Mouse (Mus musculus): Measurements from ENCODE around the gene Zscan5b.

Gene Zscan5b

DNA sequence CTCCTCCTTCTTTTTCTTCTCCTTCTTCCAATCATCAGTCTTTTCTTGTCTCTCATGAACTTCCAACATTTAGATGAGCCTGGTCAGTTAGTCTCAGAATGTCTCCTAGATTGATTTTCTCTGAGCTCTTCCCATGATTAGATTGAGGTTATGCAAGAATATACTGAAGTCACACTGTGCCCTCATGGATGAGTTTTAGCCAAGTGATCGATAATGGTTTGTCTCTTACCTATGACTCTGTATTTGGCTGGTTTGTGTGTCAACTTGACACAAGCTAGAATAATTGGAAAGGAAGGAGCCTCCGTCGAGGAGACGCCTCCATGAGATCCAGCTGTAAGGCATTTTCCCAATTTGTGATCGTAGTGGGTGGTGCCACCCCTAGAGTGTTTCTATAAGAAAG, 32.4 kb downstream of the Zscan5b start:
- WGBS = 77% methylated on average over 5 of the region's 5 CpGs

DNA sequence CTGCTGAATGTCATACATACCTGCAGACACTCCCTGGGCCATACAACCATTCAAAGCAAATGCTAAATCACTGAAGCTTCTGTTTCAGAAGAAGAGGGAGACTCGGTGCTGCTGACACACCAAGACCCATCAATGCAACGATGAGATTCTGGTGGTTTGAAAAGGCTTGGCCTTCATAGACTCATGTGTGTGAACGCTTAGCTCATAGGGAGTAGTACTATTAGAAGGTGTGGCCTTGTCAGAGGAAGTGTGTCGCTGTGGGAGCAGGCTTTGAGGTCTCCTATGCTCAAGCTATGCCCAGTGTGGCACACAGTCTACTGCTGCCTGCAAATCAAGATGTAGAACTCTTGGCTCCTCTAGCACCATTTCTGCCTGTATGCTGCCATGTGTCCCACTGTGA, 35.3 kb downstream of the Zscan5b start:
- WGBS = 84% methylated on average over 4 of the region's 4 CpGs

DNA sequence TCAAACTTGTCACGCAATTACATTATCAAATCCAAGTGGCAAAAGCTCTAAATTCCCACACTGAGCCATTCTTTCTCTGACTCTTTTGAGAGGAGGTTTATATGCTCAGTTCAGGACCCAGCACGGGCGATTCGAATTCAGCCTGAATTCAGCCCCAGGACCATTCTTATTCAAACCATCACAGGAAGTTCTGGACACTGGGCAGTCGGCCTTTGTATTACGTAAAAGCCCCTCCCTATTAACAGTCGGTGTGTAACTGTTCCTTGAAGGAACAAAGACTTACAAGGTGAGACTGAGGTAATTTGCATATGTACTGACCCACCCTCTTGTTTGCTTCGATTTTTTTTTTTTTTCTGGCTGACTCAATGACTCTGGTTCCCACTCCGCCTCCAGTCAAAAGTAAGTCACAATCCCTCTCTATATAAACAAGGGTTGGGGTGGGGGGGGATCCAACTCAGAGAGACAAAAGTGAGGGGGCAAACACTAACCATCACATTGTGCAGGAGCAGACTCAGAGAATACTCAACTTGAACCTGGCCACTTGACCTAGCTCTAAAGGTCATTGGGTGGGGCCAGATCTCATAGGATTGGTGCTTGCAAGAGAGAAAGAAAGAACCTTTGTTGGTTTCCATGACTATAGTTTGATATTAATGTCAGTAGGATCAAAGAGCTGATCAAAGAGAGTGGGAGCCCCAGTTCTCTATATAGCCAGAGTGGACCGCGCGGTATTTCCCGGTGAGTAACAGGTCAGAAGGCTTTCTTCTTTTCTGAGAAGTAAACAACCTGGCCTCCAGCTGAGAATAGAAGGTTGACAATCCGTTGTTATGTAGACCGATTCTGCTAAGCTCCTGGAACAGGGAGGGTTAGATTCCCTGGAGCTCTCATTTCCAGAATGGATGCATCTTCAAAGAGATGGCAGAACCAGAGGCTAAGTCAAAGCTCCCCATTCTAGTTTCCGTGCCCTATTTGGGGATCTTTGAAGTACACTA, 36.4 kb downstream of the Zscan5b start:
- 39% methylated on average over 16 of the region's 16 CpGs for WGBS

DNA sequence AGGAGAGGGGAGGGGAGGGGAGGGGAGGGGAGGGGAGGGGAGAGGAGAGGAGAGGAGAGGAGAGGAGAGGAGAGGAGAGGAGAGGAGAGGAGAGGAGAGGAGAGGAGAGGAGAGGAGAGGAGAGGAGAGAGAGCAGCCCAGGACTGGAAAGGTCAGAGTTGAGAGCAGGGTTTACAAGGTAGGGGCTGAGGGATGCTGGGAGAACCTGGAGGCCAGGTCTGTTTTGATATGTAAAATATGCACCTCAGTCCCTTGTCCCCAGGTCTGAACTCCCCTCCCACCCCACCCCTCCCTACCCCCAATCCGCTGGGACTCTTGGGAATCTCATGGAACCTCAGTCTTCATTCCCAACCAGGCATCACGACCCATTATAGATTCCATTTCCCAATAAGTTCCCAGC, 37.9 kb downstream of the Zscan5b start:
- WGBS = 50% methylated on average over 2 of the region's 2 CpGs

DNA sequence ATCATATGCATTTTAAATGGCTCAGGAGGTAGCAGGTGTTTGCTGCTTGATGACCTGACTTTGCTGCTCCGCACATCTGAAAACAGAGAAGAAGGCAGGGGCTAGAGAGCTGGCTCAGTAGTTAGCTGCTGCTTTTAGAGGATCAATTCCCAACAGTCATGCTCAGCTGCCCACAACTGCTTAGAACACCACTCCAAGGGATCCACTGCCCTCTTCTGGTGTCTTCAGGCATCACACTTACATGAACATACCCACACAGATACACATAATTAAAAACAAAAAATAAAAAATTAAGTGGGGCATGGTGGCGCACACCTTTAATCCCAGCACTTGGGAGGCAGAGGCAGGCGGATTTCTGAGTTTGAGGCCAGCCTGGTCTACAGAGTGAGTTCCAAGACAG, 40.0 kb downstream of the Zscan5b start:
- WGBS = 85% methylated on average over 3 of the region's 3 CpGs

DNA sequence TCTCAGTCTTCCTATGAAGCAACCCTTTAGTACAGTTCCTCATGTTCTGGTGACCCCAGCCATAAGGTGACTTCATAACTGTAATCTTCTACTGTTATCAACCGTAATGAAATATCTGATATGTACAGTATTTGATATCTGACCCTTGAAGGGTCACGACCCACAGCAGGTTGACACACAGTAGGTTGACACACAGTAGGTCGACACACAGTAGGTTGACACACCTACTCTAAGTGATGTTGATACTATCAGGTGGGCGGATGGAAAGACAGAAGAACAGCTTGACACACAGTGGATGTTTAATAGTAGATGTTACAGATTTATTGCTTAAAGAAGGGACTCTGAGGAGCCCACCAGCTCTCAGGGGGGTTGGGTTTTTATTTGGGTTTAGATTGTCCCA, 40.9 kb downstream of the Zscan5b start:
- 86% methylated on average over 4 of the region's 4 CpGs for WGBS

DNA sequence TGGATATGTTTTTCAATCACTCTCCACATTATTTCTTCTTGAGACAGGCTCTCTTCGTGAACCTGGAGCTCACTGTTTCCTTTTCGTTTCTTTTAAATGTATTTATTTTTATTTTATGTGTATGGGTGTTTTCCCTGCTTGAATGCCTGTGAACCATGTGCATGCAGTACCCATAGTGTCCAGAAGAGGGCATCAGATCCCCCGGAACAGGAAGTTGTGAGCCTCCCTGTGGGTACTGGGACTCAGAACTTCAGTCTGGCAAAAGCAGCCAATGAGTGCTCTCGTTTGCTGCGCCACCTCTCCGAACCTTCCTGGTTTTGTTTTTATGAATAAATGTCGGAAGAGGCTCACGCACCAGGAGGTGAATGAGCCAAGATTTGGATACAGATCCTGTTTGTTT, 43.6 kb downstream of the Zscan5b start:
- WGBS = 57% methylated on average over 8 of the region's 8 CpGs

DNA sequence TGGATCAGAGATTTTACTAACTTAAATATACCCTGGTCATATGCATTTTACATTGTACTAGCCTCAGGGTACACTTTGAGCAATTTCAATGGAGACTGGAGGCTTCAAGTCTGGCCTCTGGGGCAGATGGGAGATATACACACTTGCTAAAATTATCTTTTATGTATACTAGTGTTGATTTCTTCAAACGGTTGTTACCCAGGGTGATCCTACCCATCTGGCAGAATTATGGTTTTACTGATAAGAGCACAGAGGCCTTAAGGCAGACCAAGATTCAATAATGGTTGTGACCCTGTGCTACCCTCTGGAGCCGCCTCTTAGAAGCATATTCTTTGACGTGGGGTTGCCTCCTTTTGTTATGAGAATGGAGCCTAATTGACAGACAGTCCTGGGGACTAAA, 55.8 kb downstream of the Zscan5b start:
- WGBS = 69% methylated on average over 3 of the region's 3 CpGs

DNA sequence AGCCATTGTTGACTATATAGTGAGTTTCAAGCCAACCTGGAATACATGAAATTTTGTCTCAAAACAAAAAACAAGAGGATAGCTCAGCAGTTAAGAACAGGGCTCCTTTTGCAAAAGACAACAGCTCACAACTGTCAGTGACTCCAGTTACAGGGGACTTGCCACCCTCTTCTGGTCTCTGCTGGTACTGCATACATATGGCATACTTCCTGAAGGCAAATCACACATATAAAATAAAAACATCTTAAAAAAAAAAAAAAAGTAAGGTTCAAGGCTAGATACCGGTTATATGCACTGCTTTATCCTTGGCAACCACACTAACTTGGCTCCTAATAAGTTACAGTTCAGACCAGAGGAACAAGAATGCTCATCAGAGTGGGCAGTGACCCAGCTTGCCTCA, 60.7 kb downstream of the Zscan5b start:
- 0% methylated on average over 1 of the region's 1 CpGs for WGBS

DNA sequence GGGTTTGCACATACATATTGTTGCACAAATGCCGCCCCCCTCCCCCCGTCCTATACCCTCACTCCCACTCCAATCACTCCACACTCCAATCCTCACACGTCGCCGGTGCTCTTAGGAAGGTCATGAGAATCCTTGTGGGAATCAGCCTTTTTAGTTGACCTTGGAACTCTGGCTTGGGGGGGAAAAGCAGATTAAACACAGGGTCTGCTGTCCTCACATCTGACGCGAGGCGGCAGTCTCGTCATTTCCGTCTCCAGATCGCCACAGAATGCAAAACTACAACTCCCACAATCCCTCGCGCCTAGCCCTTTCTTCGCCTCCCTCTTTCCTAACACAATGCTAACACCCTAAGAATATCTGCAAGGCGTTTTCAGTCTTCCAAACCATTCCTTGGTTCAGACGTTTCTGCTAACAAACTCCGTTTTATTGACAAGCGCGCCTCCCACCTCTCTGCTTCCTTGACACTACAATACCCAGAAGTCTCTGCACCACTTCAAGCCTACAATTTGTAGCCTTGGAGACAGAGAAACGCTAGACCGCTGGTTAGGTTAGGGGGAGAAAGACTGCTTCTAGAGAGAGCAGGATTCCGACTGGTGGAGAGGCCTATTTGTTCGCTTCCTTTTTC, 61.5 kb downstream of the Zscan5b start:
- WGBS = under 1% methylated on average over 23 of the region's 23 CpGs

DNA sequence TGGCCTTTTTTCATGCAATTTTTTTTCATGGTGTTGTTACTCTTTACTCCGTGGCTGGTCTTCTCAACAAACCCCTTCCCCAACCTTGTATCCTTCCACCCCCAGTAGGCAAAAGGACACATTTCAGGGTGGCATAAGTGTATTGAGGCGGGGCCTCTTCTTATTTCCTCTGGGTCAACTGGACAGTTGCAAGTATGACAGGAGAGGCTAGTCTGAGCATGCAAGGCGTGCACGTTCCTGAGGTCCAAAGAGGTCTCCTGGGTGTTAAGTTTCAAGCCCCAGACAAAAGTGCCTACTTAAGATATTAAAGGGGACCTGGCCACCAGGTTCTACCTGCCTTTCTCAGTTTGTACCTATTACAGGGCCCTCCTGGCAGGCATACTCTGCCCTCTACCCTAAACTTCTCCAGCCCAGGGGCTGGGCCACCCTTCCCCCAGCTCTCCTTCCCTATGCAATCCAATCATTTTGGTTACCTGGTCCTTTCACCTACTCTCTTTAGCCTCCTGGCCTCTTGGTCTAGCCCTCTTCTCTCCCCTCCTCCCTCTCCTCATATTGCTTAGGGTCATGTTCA, 62.4 kb downstream of the Zscan5b start:
- 84% methylated on average over 4 of the region's 4 CpGs for WGBS

DNA sequence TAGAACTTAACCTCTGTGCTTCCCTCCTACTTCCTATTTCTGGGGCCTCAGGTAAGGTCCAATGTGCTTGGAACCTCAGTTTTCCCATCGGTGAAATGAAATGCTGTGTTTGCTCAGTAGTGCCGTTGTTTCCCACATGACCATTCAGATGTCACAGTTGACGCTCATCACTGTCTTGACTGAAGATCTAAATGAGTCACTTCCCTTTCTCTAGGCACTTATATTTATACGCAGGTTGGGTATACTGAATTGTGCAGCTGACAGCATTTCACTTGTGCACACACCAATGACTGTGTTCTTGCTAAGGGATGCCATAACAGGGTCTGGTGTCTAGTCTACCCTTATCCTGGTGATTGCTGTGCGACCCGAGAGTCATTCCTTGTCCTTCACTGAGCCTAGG, 63.3 kb downstream of the Zscan5b start:
- WGBS = 78% methylated on average over 6 of the region's 6 CpGs

DNA sequence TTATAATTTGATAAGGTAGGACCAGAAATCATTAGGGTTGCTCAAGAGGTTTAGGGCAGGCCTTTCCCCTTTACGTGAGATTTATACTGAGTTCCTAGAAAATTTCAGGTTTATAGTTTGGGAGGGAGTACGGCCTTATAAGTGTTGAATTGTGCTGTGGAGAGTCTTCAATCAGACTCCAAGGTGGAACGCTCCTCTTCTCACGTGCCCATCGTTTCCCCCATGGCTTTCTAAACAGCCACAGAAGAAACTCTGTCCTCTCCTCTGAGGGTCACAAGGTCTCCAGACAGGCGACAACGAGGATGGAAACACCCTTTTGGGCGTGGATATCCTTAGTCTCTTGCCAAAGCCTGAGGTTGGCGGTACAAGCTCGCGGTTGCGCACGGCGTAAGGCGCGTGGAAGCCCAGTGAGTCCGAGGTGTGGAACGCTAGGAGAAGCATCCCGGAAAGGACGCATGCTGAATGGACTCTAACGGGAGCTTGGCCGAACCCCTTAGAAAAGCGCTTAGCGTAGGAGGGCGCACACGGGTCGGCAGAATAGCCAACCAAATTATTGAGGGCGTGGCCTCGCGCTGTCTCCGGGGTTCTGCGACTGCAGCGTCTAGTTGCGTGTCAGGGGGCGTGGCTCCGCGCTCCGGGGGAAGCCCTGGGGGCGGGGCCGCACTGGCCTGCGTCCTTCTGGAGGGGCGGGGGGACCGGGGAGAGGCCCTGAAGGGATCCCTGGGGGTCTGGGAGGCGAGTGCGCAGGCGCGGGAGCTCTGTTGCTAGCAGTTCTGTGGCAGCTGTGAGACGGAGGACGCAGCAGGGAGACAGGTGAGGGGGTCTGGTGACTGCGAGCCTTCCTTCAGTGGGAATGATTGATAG, 64.0 kb downstream of the Zscan5b start, which contains the start of gene Zfp667:
TSS of gene Zfp667 (plus strand) at position 738 of the 864 bp plus-strand sequence.
- 2% methylated on average over 50 of the region's 50 CpGs for WGBS

DNA sequence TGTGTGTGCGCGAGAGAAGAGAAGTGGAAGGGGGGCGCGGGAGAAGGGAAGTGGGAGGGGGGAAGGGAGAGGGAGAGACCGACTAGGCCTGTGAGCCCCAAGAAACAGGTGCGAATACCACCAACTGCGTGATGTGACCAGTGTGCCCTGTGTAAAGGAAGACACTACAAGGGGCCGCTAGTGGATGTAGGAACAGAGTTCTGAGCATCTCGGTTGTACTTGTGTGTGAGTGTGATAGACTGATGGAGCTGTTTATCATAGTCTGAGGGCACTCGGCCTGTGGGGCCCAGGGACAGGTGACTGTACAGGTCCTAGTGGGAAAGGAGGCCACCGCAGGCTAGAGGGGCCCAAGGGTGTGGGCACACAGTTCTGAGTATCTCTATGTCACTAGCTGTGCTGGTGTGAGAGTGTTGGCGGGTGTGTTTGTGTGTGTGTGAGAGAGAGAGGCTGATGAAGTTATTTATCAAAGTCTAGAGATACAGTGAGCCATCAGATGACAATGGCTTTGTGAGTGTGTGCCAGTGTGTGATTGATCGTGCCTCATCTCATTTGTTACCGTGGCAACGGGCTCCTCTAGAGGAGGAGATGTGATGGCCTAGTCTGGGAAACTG, 64.9 kb downstream of the Zscan5b start:
- 14% methylated on average over 15 of the region's 15 CpGs for WGBS

All from cerebral cortex, adult 2 months (tissue).